Mouse (Mus musculus) lung, postnatal 0 days (tissue): ENCODE measurements around the gene Sigirr.

Source experiments
- CTCF ChIP-seq: IDR thresholded peaks from 2 replicates; pipeline ENCODE4 v1.5.1; 2016; ENCODE audit warnings: antibody characterized with exemption, mild to moderate bottlenecking
- EP300 ChIP-seq: IDR thresholded peaks from 2 replicates; pipeline ENCODE4 v1.6.1; 2016; ENCODE audit warnings: antibody characterized with exemption, mild to moderate bottlenecking, control low read depth

- TF ChIP-seq CTCF: no peak
- no peak for TF ChIP-seq EP300
Measured at GRCm38 (mm10) chr7:141088473-141088872, 11.9 kb downstream of the Sigirr start.
